Mouse (Mus musculus): ENCODE data around the gene Cebpa.

GRCm38 (mm10) chr7:35117761-35118098 is 1.4 kb upstream of the Cebpa start:
- TF ChIP-seq CTCF (IDR thresholded peaks at IDR 0.05; ENCODE audit: low read depth, low read length) = no peak
- TF ChIP-seq GATA1 (IDR thresholded peaks at IDR 0.05; ENCODE audit: borderline replicate concordance, low read length) = no peak
- TF ChIP-seq TAL1 (conservative IDR thresholded peaks at IDR 0.05; ENCODE audit: low read depth, low read length) = no peak
- no peak for TF ChIP-seq POLR2AphosphoS5 (IDR thresholded peaks at IDR 0.05; ENCODE audit: insufficient replicate concordance, low read depth, low read length)

Measured in G1E (cell line).